Mouse (Mus musculus): ENCODE measurements around the gene Sult2b1.
A peak's percentile ranks its signal among the peaks of the same experiment; 100 is the strongest.

Sult2b1 gene

GRCm38 (mm10) chr7:45706721-45707241 lies 77.7 kb downstream of the Sult2b1 start:
- TF ChIP-seq GATA4 (IDR thresholded peaks at IDR 0.05; ENCODE audit: insufficient replicate concordance, low read length): no peak

GRCm38 (mm10) chr7:45705873-45706281 lies 78.6 kb downstream of the Sult2b1 start:
- no peak for TF ChIP-seq GATA4 (IDR thresholded peaks at IDR 0.05; ENCODE audit: insufficient replicate concordance, low read length)

- TF ChIP-seq GATA4 (IDR thresholded peaks at IDR 0.05; ENCODE audit: insufficient replicate concordance, low read length): no peak
Measured at GRCm38 (mm10) chr7:45705443-45705864, 79.0 kb downstream of the Sult2b1 start.

- peak; percentile 5; the same call in 1 of the 2 replicates for TF ChIP-seq GATA4 (IDR thresholded peaks at IDR 0.05; ENCODE audit: insufficient replicate concordance, low read length)
Measured at GRCm38 (mm10) chr7:45704730-45705442, 79.6 kb downstream of the Sult2b1 start, which contains the start of gene Dbp. TSS of gene Dbp (plus strand) at chr7:45705088.

- TF ChIP-seq GATA4 (IDR thresholded peaks at IDR 0.05; ENCODE audit: insufficient replicate concordance, low read length): no peak
Measured at GRCm38 (mm10) chr7:45704046-45704559, 80.4 kb downstream of the Sult2b1 start.

GRCm38 (mm10) chr7:45703521-45704033 lies 80.9 kb downstream of the Sult2b1 start:
- TF ChIP-seq GATA4 (IDR thresholded peaks at IDR 0.05; ENCODE audit: insufficient replicate concordance, low read length): no peak

- TF ChIP-seq GATA4 (IDR thresholded peaks at IDR 0.05; ENCODE audit: insufficient replicate concordance, low read length): no peak
Measured at GRCm38 (mm10) chr7:45702809-45703520, 81.5 kb downstream of the Sult2b1 start.

- no peak for TF ChIP-seq GATA4 (IDR thresholded peaks at IDR 0.05; ENCODE audit: insufficient replicate concordance, low read length)
Measured at GRCm38 (mm10) chr7:45702316-45702715, 82.2 kb downstream of the Sult2b1 start.

GRCm38 (mm10) chr7:45701607-45702006 lies 82.9 kb downstream of the Sult2b1 start:
- no peak for TF ChIP-seq GATA4 (IDR thresholded peaks at IDR 0.05; ENCODE audit: insufficient replicate concordance, low read length)

- no peak for TF ChIP-seq GATA4 (IDR thresholded peaks at IDR 0.05; ENCODE audit: insufficient replicate concordance, low read length)
Measured at GRCm38 (mm10) chr7:45701072-45701471, 83.4 kb downstream of the Sult2b1 start.

- TF ChIP-seq GATA4 (IDR thresholded peaks at IDR 0.05; ENCODE audit: insufficient replicate concordance, low read length): no peak
Measured at GRCm38 (mm10) chr7:45700301-45701015, 84.0 kb downstream of the Sult2b1 start.

GRCm38 (mm10) chr7:45699523-45700141 lies 84.8 kb downstream of the Sult2b1 start, which contains the start of gene Car11:
TSS of gene Car11 (plus strand) at chr7:45699843.
- TF ChIP-seq GATA4 (IDR thresholded peaks at IDR 0.05; ENCODE audit: insufficient replicate concordance, low read length): no peak

- no peak for TF ChIP-seq GATA4 (IDR thresholded peaks at IDR 0.05; ENCODE audit: insufficient replicate concordance, low read length)
Measured at GRCm38 (mm10) chr7:45697894-45698293, 86.6 kb downstream of the Sult2b1 start.

- TF ChIP-seq GATA4 (IDR thresholded peaks at IDR 0.05; ENCODE audit: insufficient replicate concordance, low read length): no peak
Measured at GRCm38 (mm10) chr7:45695098-45695497, 89.4 kb downstream of the Sult2b1 start.
